Mouse (Mus musculus) MEL (cell line): ENCODE results near the gene Pdcd5. TPM values are rescaled to one million over a fixed set of nuclear protein-coding genes. Genes with fewer than 3 reads are reported as not detected.

Experiments used
- DNase-seq: peaks from one replicate; pipeline ENCODE4 v3.0.0; 2011; ENCODE audit warnings: low read depth, low spot score
- H3K27ac ChIP-seq: 2 replicates; pipeline ENCODE4 v1.5.1; 2012; ENCODE audit warnings: low read depth, mild to moderate bottlenecking, control low read depth, low read length, moderate library complexity; ENCODE audit not compliant: control insufficient read depth
- H3K27me3 ChIP-seq, 2 experiments: fragments of 150-350 bp in 1 of 2; sonication (generic) in 1 of 2; 2 replicates each; pipeline ENCODE4 v1.6.1; 2012; ENCODE audit warnings: low read length in 2 of 2, mild to moderate bottlenecking in 2 of 2, improper control_type of control experiment in 1 of 2, moderate library complexity in 1 of 2; ENCODE audit not compliant: insufficient read depth in 2 of 2, control insufficient read depth in 1 of 2
- H3K36me3 ChIP-seq, 2 experiments: 2 replicates each; pipeline ENCODE4 v1.6.1; 2012 to 2014; ENCODE audit warnings: low read length in 2 of 2, improper control_type of control experiment in 1 of 2, inconsistent platforms in 1 of 2, mild to moderate bottlenecking in 1 of 2; ENCODE audit not compliant: insufficient read depth in 2 of 2, control insufficient read depth in 1 of 2
- H3K4me1 ChIP-seq, 2 experiments: fragments of 150-350 bp in 1 of 2; sonication (generic) in 1 of 2; 2 replicates each; pipeline ENCODE4 v1.6.1; 2012; ENCODE audit warnings: low read length in 2 of 2, improper control_type of control experiment in 1 of 2, mild to moderate bottlenecking in 1 of 2; ENCODE audit not compliant: insufficient read depth in 2 of 2, control insufficient read depth in 1 of 2
- H3K4me3 ChIP-seq, 2 experiments: fragments of 150-350 bp in 1 of 2; sonication (generic) in 1 of 2; 2 replicates each; pipeline ENCODE4 v1.5.1; 2012; ENCODE audit warnings: low read depth in 2 of 2, low read length in 2 of 2, mild to moderate bottlenecking in 2 of 2, moderate library complexity in 2 of 2, control low read depth in 1 of 2, improper control_type of control experiment in 1 of 2; ENCODE audit not compliant: control insufficient read depth in 1 of 2, insufficient read depth in 1 of 2
- H3K79me2 ChIP-seq: 2 replicates; pipeline ENCODE4 v1.6.1; 2012; ENCODE audit warnings: mild to moderate bottlenecking, low read length, moderate library complexity; ENCODE audit not compliant: control insufficient read depth, poor library complexity, insufficient read depth
- H3K9ac ChIP-seq: 2 replicates; pipeline ENCODE4 v1.6.1; 2012; ENCODE audit warnings: low read depth, mild to moderate bottlenecking, control low read depth, low read length, moderate library complexity; ENCODE audit not compliant: control insufficient read depth, poor library complexity, severe bottlenecking
- H3K9me3 ChIP-seq: fragments of 150-350 bp; sonication (generic); replicated peaks from 2 replicates; pipeline ENCODE4 v1.6.1; 2012; ENCODE audit warnings: mild to moderate bottlenecking, low read length, improper control_type of control experiment, moderate library complexity; ENCODE audit not compliant: insufficient read depth
- CHD1 ChIP-seq: IDR thresholded peaks from 2 replicates; pipeline ENCODE4 v1.6.1; 2012; ENCODE audit warnings: low read depth, mild to moderate bottlenecking, inconsistent platforms, low read length, improper control_type of control experiment
- CHD2 ChIP-seq: IDR thresholded peaks from 2 replicates; pipeline ENCODE4 v1.6.1; 2011; ENCODE audit warnings: low read length, improper control_type of control experiment
- CTCF ChIP-seq, 3 experiments: IDR thresholded peaks in 2 of 3; conservative IDR thresholded peaks in 1 of 3; 2 replicates each; pipeline ENCODE4 v1.5.1; 2011 to 2012; ENCODE audit warnings: low read length in 3 of 3, low read depth in 2 of 3, mild to moderate bottlenecking in 2 of 3, improper control_type of control experiment in 1 of 3, inconsistent platforms in 1 of 3, mixed read lengths in 1 of 3, moderate library complexity in 1 of 3; ENCODE audit not compliant: control insufficient read depth in 1 of 3, insufficient read depth in 1 of 3, poor library complexity in 1 of 3, severe bottlenecking in 1 of 3
- GATA1 ChIP-seq: IDR thresholded peaks from 2 replicates; pipeline ENCODE4 v1.6.1; 2011; ENCODE audit warnings: low read depth, low read length, improper control_type of control experiment
- HCFC1 ChIP-seq: IDR thresholded peaks from 2 replicates; pipeline ENCODE4 v1.6.1; 2012; ENCODE audit warnings: low read depth, mild to moderate bottlenecking, inconsistent platforms, low read length, improper control_type of control experiment, moderate library complexity
- MAFK ChIP-seq: IDR thresholded peaks from 2 replicates; pipeline ENCODE4 v1.6.1; 2011; ENCODE audit warnings: low read depth, mild to moderate bottlenecking, low read length, improper control_type of control experiment, borderline replicate concordance
- MXI1 ChIP-seq: IDR thresholded peaks from 2 replicates; pipeline ENCODE4 v1.6.1; 2011; ENCODE audit warnings: mild to moderate bottlenecking, low read depth, low read length, improper control_type of control experiment
- MYB ChIP-seq: IDR thresholded peaks from 2 replicates; pipeline ENCODE4 v1.6.1; 2011; ENCODE audit warnings: mild to moderate bottlenecking, low read depth, low read length, improper control_type of control experiment
- MYC ChIP-seq: IDR thresholded peaks from 2 replicates; pipeline ENCODE4 v1.6.1; 2011; ENCODE audit warnings: low read depth, mild to moderate bottlenecking, low read length, improper control_type of control experiment, moderate library complexity
- NELFE ChIP-seq: IDR thresholded peaks from 2 replicates; pipeline ENCODE4 v1.6.1; 2011; ENCODE audit warnings: low read depth, low read length, improper control_type of control experiment
- NRF1 ChIP-seq: IDR thresholded peaks from 2 replicates; pipeline ENCODE4 v1.6.1; 2014; ENCODE audit warnings: low read depth, mild to moderate bottlenecking, inconsistent platforms, low read length, improper control_type of control experiment, moderate library complexity; ENCODE audit not compliant: poor library complexity, insufficient read depth, severe bottlenecking
- POLR2AphosphoS2 ChIP-seq: IDR thresholded peaks from 2 replicates; pipeline ENCODE4 v1.6.1; 2011; ENCODE audit warnings: low read length, improper control_type of control experiment
- POLR2AphosphoS5 ChIP-seq: IDR thresholded peaks from 2 replicates; pipeline ENCODE4 v1.6.1; 2012; ENCODE audit warnings: low read depth, borderline replicate concordance, mild to moderate bottlenecking, inconsistent platforms, low read length, moderate library complexity, mixed read lengths
- RAD21 ChIP-seq: IDR thresholded peaks from 2 replicates; pipeline ENCODE4 v1.6.1; 2011; ENCODE audit warnings: mild to moderate bottlenecking, low read depth, low read length, improper control_type of control experiment
- RCOR1 ChIP-seq: IDR thresholded peaks from 2 replicates; pipeline ENCODE4 v1.6.1; 2012; ENCODE audit warnings: low read depth, mild to moderate bottlenecking, inconsistent platforms, low read length, improper control_type of control experiment
- SIN3A ChIP-seq: IDR thresholded peaks from 2 replicates; pipeline ENCODE4 v1.6.1; 2012; ENCODE audit warnings: low read length, improper control_type of control experiment, inconsistent platforms
- SMC3 ChIP-seq: IDR thresholded peaks from 2 replicates; pipeline ENCODE4 v1.6.1; 2011; ENCODE audit warnings: low read depth, low read length, improper control_type of control experiment
- TBP ChIP-seq: IDR thresholded peaks from 2 replicates; pipeline ENCODE4 v1.8.0; 2011; ENCODE audit warnings: low read depth, low read length, improper control_type of control experiment
- TCF12 ChIP-seq: IDR thresholded peaks from 2 replicates; pipeline ENCODE4 v1.6.1; 2014; ENCODE audit warnings: low read depth, mild to moderate bottlenecking, inconsistent platforms, low read length, improper control_type of control experiment, moderate library complexity
- USF1 ChIP-seq: IDR thresholded peaks from 2 replicates; pipeline ENCODE4 v1.6.1; 2014; ENCODE audit warnings: low read depth, mild to moderate bottlenecking, inconsistent platforms, low read length, improper control_type of control experiment, moderate library complexity
- USF2 ChIP-seq, 2 experiments: IDR thresholded peaks; 2 replicates each; pipeline ENCODE4 v1.6.1; 2011 to 2012; ENCODE audit warnings: improper control_type of control experiment in 2 of 2, low read length in 2 of 2, borderline replicate concordance in 1 of 2, inconsistent platforms in 1 of 2, low read depth in 1 of 2, mild to moderate bottlenecking in 1 of 2; ENCODE audit not compliant: insufficient read depth in 1 of 2
- ZC3H11A ChIP-seq: IDR thresholded peaks from 2 replicates; pipeline ENCODE4 v1.6.1; 2012; ENCODE audit warnings: low read depth, mild to moderate bottlenecking, inconsistent platforms, low read length, improper control_type of control experiment
- polyA plus RNA-seq, 2 experiments: library from polyadenylated mRNA; stranded (reverse) in 1 of 2; unstranded in 1 of 2; fragments of >175 nt in 1 of 2; fragments of >200 nt in 1 of 2; gene quantifications; 2 replicates each; pipeline versions ENCODE4 v1.2.1 to v1.2.4; 2012; ENCODE audit warnings: low replicate concordance in 2 of 2, low read depth in 1 of 2; ENCODE audit not compliant: insufficient read length in 2 of 2, insufficient read depth in 1 of 2, missing spikeins in 1 of 2
- total RNA-seq: library from RNA; depleted of rRNA; stranded (reverse); fragments of 300-350 nt; gene quantifications from 2 replicates; pipeline ENCODE4 v1.2.3, GENCODE M21; 2012

The Pdcd5 gene
- total and polyA plus RNA-seq, 3 experiments, result 118 to 1,267 (median 221) TPM

DNA sequence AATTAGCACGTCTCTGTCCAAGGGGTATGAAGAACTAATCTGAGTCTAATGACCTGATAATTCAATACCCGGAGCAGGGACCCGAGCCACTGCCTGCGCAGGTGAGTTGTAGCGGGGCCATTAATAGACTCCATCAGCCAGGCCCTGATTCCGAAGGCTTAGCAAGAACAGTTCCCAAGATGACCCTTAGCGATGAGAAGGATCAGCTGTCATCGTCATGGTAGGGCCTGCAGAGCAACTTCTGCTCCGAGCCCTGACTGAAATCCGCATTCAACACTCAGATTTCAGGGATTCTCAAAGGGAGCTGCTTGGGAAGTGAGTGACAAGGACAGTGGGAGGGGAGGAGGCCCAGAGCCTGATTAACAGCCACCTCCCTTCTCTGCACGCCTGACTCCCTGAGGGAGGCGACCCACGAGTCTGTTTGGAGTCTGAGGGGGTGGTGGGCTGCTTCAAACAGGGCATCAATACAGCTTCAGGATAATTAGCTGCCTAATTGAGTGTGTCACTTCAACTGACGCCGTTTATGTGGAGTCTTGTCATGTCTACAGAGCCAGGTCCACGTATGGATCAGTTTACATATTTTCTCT, 16.6 kb upstream of the Pdcd5 start:
- no peak overlapping the region for H3K27ac ChIP-seq
- no peak overlapping the region for H3K4me3 ChIP-seq
- no peaks in the 10 kb centered on the region for H3K27me3 ChIP-seq
- TF ChIP-seq MYC (no peak), POLR2AphosphoS2 (no peak), USF2 (IDR thresholded peaks at IDR 0.05; ENCODE audit: borderline replicate concordance in 1 of 2, insufficient read depth in 1 of 2, low read depth in 1 of 2, low read length in 2 of 2) (no peak), RCOR1 (no peak), SIN3A (no peak), TBP (no peak), NRF1 (no peak), MYB (no peak), CHD2 (no peak), HCFC1 (no peak), POLR2AphosphoS5 (no peak), MXI1 (no peak), GATA1 (no peak)
- H3K9ac ChIP-seq, result no peak overlapping the region
- no peaks in the 10 kb centered on the region for H3K79me2 ChIP-seq
- no peaks in the 10 kb centered on the region for H3K9me3 ChIP-seq
- DNase-seq, result no peak
- no peaks in the 10 kb centered on the region for H3K4me1 ChIP-seq
- H3K36me3 ChIP-seq, result no peaks in the 10 kb centered on the region

DNA sequence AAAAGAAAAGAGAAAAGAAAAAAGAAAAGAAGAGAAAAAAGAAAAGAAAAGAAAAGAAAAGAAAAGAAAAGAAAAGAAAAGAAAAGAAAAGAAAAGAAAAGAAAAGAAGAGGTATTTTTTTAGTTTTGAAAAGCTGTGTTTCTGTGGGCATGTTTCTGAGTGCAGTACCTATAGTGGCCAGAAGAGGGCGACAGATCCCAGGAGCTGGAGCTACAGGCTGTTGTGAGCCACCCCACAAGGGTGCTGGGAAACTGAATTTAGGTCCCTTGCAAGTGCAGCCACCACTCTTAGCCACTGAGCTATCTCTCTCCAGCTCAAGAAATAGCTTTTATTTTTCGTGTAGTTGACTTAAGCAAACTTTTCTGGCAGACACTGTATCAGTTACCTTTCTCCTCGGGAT, 11.9 kb upstream of the Pdcd5 start:
- no peaks in the 10 kb centered on the region for H3K36me3 ChIP-seq
- H3K9me3 ChIP-seq, result no peaks in the 10 kb centered on the region
- H3K4me3 ChIP-seq, result no peak overlapping the region
- TF ChIP-seq NELFE (no peak; the same call in 1 of the 2 replicates), RAD21 (peak; percentile 69), TCF12 (no peak), CHD1 (no peak), USF1 (no peak), ZC3H11A (peak; percentile 30), MAFK (no peak), CTCF (IDR thresholded peaks at IDR 0.05 in 2 of 3, conservative IDR thresholded peaks at IDR 0.05 in 1 of 3; ENCODE audit: control insufficient read depth in 1 of 3, insufficient read depth in 1 of 3, low read depth in 2 of 3, low read length in 3 of 3, poor library complexity in 1 of 3, severe bottlenecking in 1 of 3) (peak; percentile 73 to 90 (median 81)), SIN3A (no peak), MXI1 (no peak), SMC3 (peak; percentile 66)
- H3K27ac ChIP-seq, result no peak overlapping the region
- no peaks in the 10 kb centered on the region for H3K27me3 ChIP-seq
- H3K4me1 ChIP-seq, result no peaks in the 10 kb centered on the region
- no peak overlapping the region for H3K9ac ChIP-seq
- peak; percentile 67 for DNase-seq
- H3K79me2 ChIP-seq, result no peaks in the 10 kb centered on the region
